Mouse (Mus musculus) small intestine, adult 2 months (tissue): ENCODE measurements around the gene Tmem39a. TPM values are rescaled to one million over a fixed set of nuclear protein-coding genes. Genes with fewer than 3 reads are reported as not detected.

Source experiments
- H3K27ac ChIP-seq: fragments of 200-500 bp; 2 replicates; pipeline ENCODE4 v1.5.1; 2012; ENCODE audit warnings: low read depth, low read length, control low read depth, inconsistent platforms; ENCODE audit not compliant: insufficient read depth
- H3K27me3 ChIP-seq: fragments of 200-500 bp; 2 replicates; pipeline ENCODE4 v1.6.1; 2012; ENCODE audit warnings: mild to moderate bottlenecking, moderate library complexity, low read length, inconsistent platforms; ENCODE audit not compliant: control insufficient read depth, insufficient read depth
- H3K36me3 ChIP-seq: fragments of 200-500 bp; 2 replicates; pipeline ENCODE4 v1.6.1; 2012; ENCODE audit warnings: mild to moderate bottlenecking, low read length, control low read depth, inconsistent platforms; ENCODE audit not compliant: control insufficient read depth, insufficient read depth
- H3K4me1 ChIP-seq: fragments of 200-500 bp; 2 replicates; pipeline ENCODE4 v1.6.1; 2012; ENCODE audit warnings: low read length, inconsistent platforms, mixed read lengths; ENCODE audit not compliant: control insufficient read depth, insufficient read depth, insufficient read length
- H3K4me3 ChIP-seq: fragments of 200-500 bp; 2 replicates; pipeline ENCODE4 v1.5.1; 2012; ENCODE audit warnings: low read depth, mild to moderate bottlenecking, control low read depth, inconsistent platforms, low read length, moderate library complexity
- CTCF ChIP-seq: fragments of 200-500 bp; IDR thresholded peaks from 2 replicates; pipeline ENCODE4 v1.5.1; 2012; ENCODE audit warnings: low read depth, mild to moderate bottlenecking, control low read depth, inconsistent platforms, low read length, moderate library complexity, mixed read lengths; ENCODE audit not compliant: insufficient replicate concordance, insufficient read length; ENCODE audit errors: extremely low read depth
- POLR2A ChIP-seq: fragments of 200-500 bp; IDR thresholded peaks from 2 replicates; pipeline ENCODE4 v1.6.1; 2012; ENCODE audit warnings: low read depth, mild to moderate bottlenecking, control low read depth, inconsistent platforms, low read length, moderate library complexity
- WGBS: fragments of 180-500 bp; shearing (Covaris S2); methylation state at CpG from one replicate; pipeline ENCODE4 v1.1.7; 2018; 5-methylcytosine and 5-hydroxymethylcytosine counted together
- polyA plus RNA-seq: library from polyadenylated mRNA; depleted of rRNA; stranded (reverse); fragments of >200 nt; gene quantifications from 2 replicates; pipeline ENCODE4 v1.2.3, GENCODE M21; 2012; rRNA removed

The Tmem39a gene
- polyA plus RNA-seq = 20.5 and 29.2 TPM in 2 replicates

DNA sequence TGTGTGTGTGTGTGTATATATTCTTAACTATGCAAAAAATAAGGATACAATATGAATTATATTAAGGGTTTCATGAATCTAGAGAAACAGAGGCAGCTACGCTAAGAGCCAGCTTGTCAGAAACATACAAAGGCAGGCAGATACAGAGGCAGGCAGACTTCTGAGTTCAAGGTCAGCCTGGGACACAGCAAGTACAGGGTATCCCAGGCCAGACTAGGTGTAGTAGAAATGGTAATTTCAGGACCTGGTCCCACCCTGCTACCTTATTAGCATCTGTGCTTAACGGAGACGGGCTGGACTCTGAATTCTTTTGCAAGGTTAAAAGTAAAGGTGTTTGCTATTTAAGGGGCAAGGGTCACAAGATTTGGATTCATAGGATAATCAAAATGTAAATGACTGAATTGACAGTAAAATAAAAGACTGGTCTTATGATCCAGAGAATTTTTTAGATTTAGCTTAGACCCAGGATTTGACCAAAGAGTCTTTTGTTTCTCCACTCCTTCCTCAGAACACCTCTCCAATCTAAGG is at the start of gene Tmem39a:
Gene Tmem39a, plus strand, starts transcription at position 478 of the 528 bp plus-strand sequence.
- WGBS = 64% methylated on average over 3 of the region's 3 CpGs

DNA sequence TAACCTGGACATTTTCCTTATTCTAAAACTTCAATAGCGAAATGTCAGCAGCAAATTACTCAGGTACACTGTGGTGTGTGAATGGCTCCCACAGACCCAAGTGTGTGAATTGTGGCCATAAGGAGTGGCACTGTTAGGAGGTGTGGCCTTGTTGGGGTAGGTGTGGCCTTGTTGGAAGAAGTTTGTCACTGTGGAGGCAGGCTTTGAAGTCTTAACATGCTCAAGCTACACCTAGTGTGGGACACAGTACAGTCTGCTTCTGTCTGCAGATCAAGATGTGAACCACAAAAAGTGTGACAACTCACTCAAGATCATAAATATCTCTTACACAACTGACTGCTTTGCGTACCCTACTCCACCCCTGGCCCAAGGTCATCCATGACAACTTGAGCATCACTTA is 47.7 kb upstream of the Tmem39a start:
- 97% methylated on average over 2 of the region's 2 CpGs for WGBS
- Histone ChIP-seq H3K4me1 (no peaks in the 10 kb centered on the region), H3K36me3 (peaks cover 43% of the 10 kb centered on the region), H3K27ac (no peak overlapping the region), H3K4me3 (no peak overlapping the region), H3K27me3 (no peaks in the 10 kb centered on the region)
- no peak for TF ChIP-seq POLR2A
- no peak for TF ChIP-seq CTCF

More for the DNA sequence above, at the start of gene Tmem39a:
- Histone ChIP-seq H3K4me3 (no peak within 1 kb of the TSS), H3K27me3 (0 out of 2 replicates have a peak, but pooled peaks cover 7% of the 10 kb centered on the region), H3K27ac (no peak within 1 kb of the TSS), H3K36me3 (no peaks in the 10 kb centered on the region), H3K4me1 (no peaks in the 10 kb centered on the region)
- TF ChIP-seq CTCF = no peak
- no peak for TF ChIP-seq POLR2A

- TF ChIP-seq POLR2A (no peak), CTCF (no peak)
- no peaks in the 10 kb centered on the region for H3K27me3 ChIP-seq
- peaks cover 20% of the 10 kb centered on the region for H3K36me3 ChIP-seq
- H3K4me3 ChIP-seq = no peak overlapping the region
- no peaks in the 10 kb centered on the region for H3K4me1 ChIP-seq
- 93% methylated on average over 2 of the region's 2 CpGs for WGBS
- no peak overlapping the region for H3K27ac ChIP-seq
Measured at GRCm38 (mm10) chr16:38519140-38519539, 39.4 kb upstream of the Tmem39a start.

DNA sequence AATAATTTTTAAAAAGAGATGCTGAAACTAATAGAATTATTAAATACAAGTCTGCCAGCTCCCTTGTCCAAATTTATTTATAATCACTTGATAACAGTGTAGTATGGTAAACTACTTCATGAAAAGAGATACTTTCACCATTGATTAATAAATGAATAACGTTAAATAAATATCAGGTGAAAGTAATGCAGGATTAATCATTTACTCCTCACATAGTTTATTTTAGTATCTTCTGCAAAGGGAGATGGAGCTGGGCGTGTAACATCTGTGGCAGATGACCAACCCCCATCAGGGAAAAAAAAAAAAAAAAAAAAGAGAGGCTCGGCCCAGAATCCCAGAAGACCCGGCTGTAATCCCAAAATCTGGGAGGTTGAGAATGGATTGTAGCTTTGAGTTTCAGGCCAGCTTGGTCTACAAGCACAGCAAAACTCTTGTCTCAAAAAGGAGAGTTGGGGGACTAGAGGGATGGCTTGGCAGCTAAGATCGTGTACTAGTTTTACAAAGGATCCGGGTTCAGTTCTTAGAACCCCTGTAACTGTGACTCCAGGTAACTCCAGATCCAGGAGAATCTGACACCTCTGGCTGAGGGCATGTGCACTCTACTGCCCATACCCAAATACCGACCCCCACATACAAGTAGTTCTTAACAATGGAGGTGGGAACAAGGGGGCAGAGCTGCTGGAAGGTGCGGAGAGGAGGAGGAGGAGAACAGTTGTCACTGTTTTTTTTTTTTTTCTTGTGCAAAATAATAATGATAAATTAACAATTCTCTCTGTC is 37.1 kb upstream of the Tmem39a start:
- Histone ChIP-seq H3K27ac (peak overlapping the region; percentile 59; the same call in 1 of the 2 replicates), H3K4me1 (no peaks in the 10 kb centered on the region), H3K27me3 (no peaks in the 10 kb centered on the region), H3K4me3 (peak overlapping the region; percentile 41; the same call in 1 of the 2 replicates), H3K36me3 (peaks cover 18% of the 10 kb centered on the region)
- no peak for TF ChIP-seq CTCF
- no peak for TF ChIP-seq POLR2A
- WGBS = 12% methylated on average over 8 of the region's 8 CpGs

GRCm38 (mm10) chr16:38522129-38523084 is 36.1 kb upstream of the Tmem39a start, which contains the start of gene Timmdc1:
Timmdc1 (minus strand) TSS chr16:38522663.
- Histone ChIP-seq H3K4me1 (no peaks in the 10 kb centered on the region), H3K27me3 (no peaks in the 10 kb centered on the region), H3K4me3 (peak within 1 kb of the TSS; percentile 90), H3K36me3 (peaks cover 15% of the 10 kb centered on the region), H3K27ac (peak within 1 kb of the TSS; percentile 93)
- peak; percentile 78 for TF ChIP-seq POLR2A
- TF ChIP-seq CTCF = no peak
- WGBS = under 1% methylated on average over 73 of the region's 73 CpGs

- TF ChIP-seq CTCF = no peak
- no peak for TF ChIP-seq POLR2A
- Histone ChIP-seq H3K4me1 (no peaks in the 10 kb centered on the region), H3K36me3 (peaks cover 26% of the 10 kb centered on the region), H3K27ac (no peak overlapping the region), H3K4me3 (no peak overlapping the region), H3K27me3 (no peaks in the 10 kb centered on the region)
- 77% methylated on average over 6 of the region's 6 CpGs for WGBS
Measured at GRCm38 (mm10) chr16:38526264-38526663, 32.2 kb upstream of the Tmem39a start.
